Mouse (Mus musculus): ENCODE results near the gene Maml2. TPM values are rescaled to one million over a fixed set of nuclear protein-coding genes. Genes with fewer than 3 reads are reported as not detected.
"Not testable (repeated sequence)": the region's sequence is repeated elsewhere in the genome, so short reads cannot be mapped to it uniquely, and the experiment has no call there.

Gene Maml2
- polyA plus RNA-seq, 1 experiment from 2014 or later: 9.5 TPM

GRCm38 (mm10) chr9:13707066-13707555, 409.4 kb downstream of the Maml2 start:
- Histone ChIP-seq H3K27ac (no peak overlapping the region), H3K4me2 (no peak overlapping the region), H3K9me3 (replicated peaks) (no peaks in the 10 kb centered on the region), H3K4me1 (replicated peaks) (peaks cover 13% of the 10 kb centered on the region), H3K9ac (no peak overlapping the region), H3K36me3 (0 out of 2 replicates have a peak, but pooled peaks cover 5% of the 10 kb centered on the region), H3K27me3 (no peaks in the 10 kb centered on the region), H3K4me3 (no peak overlapping the region)
- ATAC-seq (replicated peaks; ENCODE audit: insufficient number of reproducible peaks, insufficient read depth, low FRiP score, low read depth): no peak
- 30% methylated on average over 3 of the region's 3 CpGs for WGBS

GRCm38 (mm10) chr9:13709436-13709835, 411.7 kb downstream of the Maml2 start:
- ATAC-seq (replicated peaks; ENCODE audit: insufficient number of reproducible peaks, insufficient read depth, low FRiP score, low read depth): no peak
- Histone ChIP-seq H3K27ac (no peak overlapping the region), H3K4me3 (no peak overlapping the region), H3K9ac (no peak overlapping the region), H3K27me3 (no peaks in the 10 kb centered on the region), H3K36me3 (0 out of 2 replicates have a peak, but pooled peaks cover 5% of the 10 kb centered on the region), H3K4me2 (no peak overlapping the region), H3K9me3 (replicated peaks) (no peaks in the 10 kb centered on the region), H3K4me1 (replicated peaks) (no peaks in the 10 kb centered on the region)
- 83% methylated on average over 5 of the region's 5 CpGs for WGBS

- 72% methylated on average over 2 of the region's 2 CpGs for WGBS
Observed at GRCm38 (mm10) chr9:13715891-13716290, 418.1 kb downstream of the Maml2 start.

GRCm38 (mm10) chr9:13716316-13717099, 418.8 kb downstream of the Maml2 start:
- WGBS: 19% methylated on average over 8 of the region's 8 CpGs
- Histone ChIP-seq H3K36me3 (no peaks in the 10 kb centered on the region), H3K4me2 (peak overlapping the region; percentile 47), H3K4me3 (no peak overlapping the region), H3K4me1 (replicated peaks) (peaks cover 10% of the 10 kb centered on the region), H3K27me3 (no peaks in the 10 kb centered on the region), H3K9me3 (replicated peaks) (no peaks in the 10 kb centered on the region), H3K9ac (no peak overlapping the region), H3K27ac (no peak overlapping the region)
- no peak; the same call in 1 of the 2 replicates for ATAC-seq (replicated peaks; ENCODE audit: insufficient number of reproducible peaks, insufficient read depth, low FRiP score, low read depth)

More at GRCm38 (mm10) chr9:13715891-13716290, 418.1 kb downstream of the Maml2 start:
- not testable (repeated sequence) for ATAC-seq (replicated peaks; ENCODE audit: insufficient number of reproducible peaks, insufficient read depth, low FRiP score, low read depth); H3K36me3 ChIP-seq; H3K27ac ChIP-seq; H3K27me3 ChIP-seq; H3K4me3 ChIP-seq; H3K9ac ChIP-seq; H3K9me3 ChIP-seq (replicated peaks)
- H3K4me1 ChIP-seq (replicated peaks): peaks cover 10% of the 10 kb centered on the region
- peak overlapping the region; percentile 47 for H3K4me2 ChIP-seq

GRCm38 (mm10) chr9:13748404-13748797, 450.6 kb downstream of the Maml2 start, which contains the start of gene Mtmr2:
TSS of gene Mtmr2 (plus strand) at chr9:13748410.
- Histone ChIP-seq H3K4me3 (peak within 1 kb of the TSS; percentile 78), H3K9me3 (replicated peaks) (no peaks in the 10 kb centered on the region), H3K4me2 (peak within 1 kb of the TSS; percentile 64), H3K36me3 (no peaks in the 10 kb centered on the region), H3K27me3 (no peaks in the 10 kb centered on the region), H3K9ac (peak within 1 kb of the TSS; percentile 88), H3K27ac (peak within 1 kb of the TSS; percentile 95), H3K4me1 (replicated peaks) (peaks cover 17% of the 10 kb centered on the region)
- WGBS: 37% methylated on average over 2 of the region's 2 CpGs
- ATAC-seq (replicated peaks; ENCODE audit: insufficient number of reproducible peaks, insufficient read depth, low FRiP score, low read depth): no peak

- WGBS: under 1% methylated on average over 60 of the region's 60 CpGs
- H3K27me3 ChIP-seq: no peaks in the 10 kb centered on the region
Observed at GRCm38 (mm10) chr9:13748798-13749674, 451.3 kb downstream of the Maml2 start.

GRCm38 (mm10) chr9:13749675-13749998, 451.9 kb downstream of the Maml2 start:
- no peak for ATAC-seq (replicated peaks; ENCODE audit: insufficient number of reproducible peaks, insufficient read depth, low FRiP score, low read depth)
- Histone ChIP-seq H3K36me3 (no peaks in the 10 kb centered on the region), H3K4me2 (peak overlapping the region; percentile 64), H3K27ac (peak overlapping the region; percentile 95), H3K4me3 (peak overlapping the region; percentile 78), H3K27me3 (no peaks in the 10 kb centered on the region), H3K4me1 (replicated peaks) (peaks cover 17% of the 10 kb centered on the region), H3K9me3 (replicated peaks) (no peaks in the 10 kb centered on the region), H3K9ac (peak overlapping the region; percentile 88)
- WGBS: 2% methylated on average over 7 of the region's 7 CpGs

More at GRCm38 (mm10) chr9:13748798-13749674, 451.3 kb downstream of the Maml2 start:
- Histone ChIP-seq H3K9me3 (replicated peaks) (no peaks in the 10 kb centered on the region), H3K9ac (peak overlapping the region; percentile 88), H3K4me2 (peak overlapping the region; percentile 64), H3K36me3 (no peaks in the 10 kb centered on the region), H3K27ac (peak overlapping the region; percentile 95), H3K4me1 (replicated peaks) (peaks cover 17% of the 10 kb centered on the region), H3K4me3 (peak overlapping the region; percentile 78)
- ATAC-seq (replicated peaks; ENCODE audit: insufficient number of reproducible peaks, insufficient read depth, low FRiP score, low read depth): peak; percentile 99

- H3K4me3 ChIP-seq: no peak overlapping the region
- no peak for ATAC-seq (replicated peaks; ENCODE audit: insufficient number of reproducible peaks, insufficient read depth, low FRiP score, low read depth)
- H3K27me3 ChIP-seq: no peaks in the 10 kb centered on the region
- peaks cover 17% of the 10 kb centered on the region for H3K4me1 ChIP-seq (replicated peaks)
- no peak overlapping the region for H3K4me2 ChIP-seq
- peak overlapping the region; percentile 49; the same call in 1 of the 2 replicates for H3K27ac ChIP-seq
- H3K36me3 ChIP-seq: no peaks in the 10 kb centered on the region
- no peaks in the 10 kb centered on the region for H3K9me3 ChIP-seq (replicated peaks)
- WGBS: 69% methylated on average over 4 of the region's 4 CpGs
- no peak overlapping the region for H3K9ac ChIP-seq
Observed at GRCm38 (mm10) chr9:13752543-13752942, 454.8 kb downstream of the Maml2 start.

Small RNA genes lying within 50 kb of the gene (microRNA-seq; reads per million reads assigned to microRNA genes)
- not detected for gene Gm22643

Other genes starting within 250 kb of the Maml2 start
- 7.6 and 8.7 TPM in 2 replicates for gene Jrkl, start 52.1 kb upstream of the Maml2 start, polyA plus RNA-seq (2015; fragmentation: Nextera tagmentation; extraction: Ambion mirVana)
- 7.4 and 7.6 TPM in 2 replicates for gene Ccdc82, start 51.0 kb upstream of the Maml2 start, polyA plus RNA-seq (2015; fragmentation: Nextera tagmentation; extraction: Ambion mirVana)
- gene Gm17571, start 148.8 kb downstream of the Maml2 start, polyA plus RNA-seq (2015; fragmentation: Nextera tagmentation; extraction: Ambion mirVana): not detected in 2 replicates

All from heart, embryonic 15.5 days (tissue).